Mouse (Mus musculus) forebrain, embryonic 16.5 days (tissue): Measurements from ENCODE around the gene Opn1sw. TPM values are rescaled to one million over a fixed set of nuclear protein-coding genes. Genes with fewer than 3 reads are reported as not detected.
"Not testable (repeated sequence)": the region's sequence is repeated elsewhere in the genome, so short reads cannot be mapped to it uniquely, and the experiment has no call there.

Experiments used
- ATAC-seq: fragments of 200-750 bp; cut with Nextera tagmentation; 2 replicates; pipeline ENCODE4 v1.8.0; 2017; ENCODE audit warnings: mild to moderate bottlenecking, moderate library complexity
- H3K27ac ChIP-seq: fragments of 300-500 bp; sonication (generic); 2 replicates; pipeline ENCODE4 v1.5.1; 2014; ENCODE audit warnings: low read length, control low read depth
- H3K27me3 ChIP-seq: fragments of 300-500 bp; sonication (generic); replicated peaks from 2 replicates; pipeline ENCODE4 v1.6.1; 2014; ENCODE audit warnings: low read length; ENCODE audit not compliant: control insufficient read depth, insufficient read depth
- H3K36me3 ChIP-seq: fragments of 300-500 bp; sonication (generic); 2 replicates; pipeline ENCODE4 v1.6.1; 2014; ENCODE audit not compliant: control insufficient read depth, insufficient read depth
- H3K4me1 ChIP-seq: fragments of 300-500 bp; sonication (generic); replicated peaks from 2 replicates; pipeline ENCODE4 v1.6.1; 2014; ENCODE audit warnings: low read length; ENCODE audit not compliant: control insufficient read depth, insufficient read depth
- H3K4me2 ChIP-seq: fragments of 300-500 bp; sonication (generic); 2 replicates; pipeline ENCODE4 v1.6.1; 2014; ENCODE audit warnings: mild to moderate bottlenecking, low read length, control low read depth
- H3K4me3 ChIP-seq: fragments of 300-500 bp; sonication (generic); replicated peaks from 2 replicates; pipeline ENCODE4 v1.5.1; 2014; ENCODE audit warnings: mild to moderate bottlenecking, low read length, control low read depth
- H3K9ac ChIP-seq: fragments of 300-500 bp; sonication (generic); replicated peaks from 2 replicates; pipeline ENCODE4 v1.6.1; 2014; ENCODE audit warnings: low read depth, low read length, control low read depth
- H3K9me3 ChIP-seq: fragments of 300-500 bp; sonication (generic); 2 replicates; pipeline ENCODE4 v1.6.1; 2016; ENCODE audit warnings: low read length; ENCODE audit not compliant: control insufficient read depth
- WGBS: fragments of 180-500 bp; shearing (Covaris S2); extraction: QIAGEN DNeasy Blood & Tissue Kit; methylation state at CpG from one replicate; pipeline ENCODE4 v1.1.7; 2014; 5-methylcytosine and 5-hydroxymethylcytosine counted together
- polyA plus RNA-seq: library from polyadenylated mRNA; unstranded; fragments of >200 nt; fragmentation: Nextera tagmentation; extraction: Ambion mirVana; gene quantifications from 2 replicates; pipeline ENCODE4 v1.2.1, GENCODE M21; 2015

Opn1sw gene
- polyA plus RNA-seq, 1 experiment from 2014 or later, result 0.41 TPM

- no peak for ATAC-seq
- Histone ChIP-seq H3K36me3 (peaks cover 9% of the 10 kb centered on the region), H3K27me3 (no peaks in the 10 kb centered on the region), H3K9ac (no peak overlapping the region), H3K4me1 (peaks cover 12% of the 10 kb centered on the region), H3K9me3 (no peaks in the 10 kb centered on the region), H3K4me2 (no peak overlapping the region), H3K4me3 (no peak overlapping the region), H3K27ac (no peak overlapping the region)
- WGBS, result 81% methylated on average over 3 of the region's 3 CpGs
Observed at GRCm38 (mm10) chr6:29359386-29359785, 28.9 kb downstream of the Opn1sw start.

GRCm38 (mm10) chr6:29352816-29353215 lies 35.5 kb downstream of the Opn1sw start:
- Histone ChIP-seq H3K36me3 (peaks cover 6% of the 10 kb centered on the region), H3K9ac (no peak overlapping the region), H3K4me1 (peaks cover 14% of the 10 kb centered on the region), H3K9me3 (no peaks in the 10 kb centered on the region), H3K27ac (no peak overlapping the region), H3K4me2 (no peak overlapping the region), H3K27me3 (no peaks in the 10 kb centered on the region), H3K4me3 (no peak overlapping the region)
- ATAC-seq, result no peak
- WGBS, result 61% methylated on average over 5 of the region's 5 CpGs

GRCm38 (mm10) chr6:29351613-29352012 lies 36.7 kb downstream of the Opn1sw start:
- Histone ChIP-seq H3K4me2 (no peak overlapping the region), H3K4me3 (no peak overlapping the region), H3K9ac (no peak overlapping the region), H3K27me3 (no peaks in the 10 kb centered on the region), H3K9me3 (no peaks in the 10 kb centered on the region), H3K27ac (no peak overlapping the region), H3K36me3 (no peaks in the 10 kb centered on the region), H3K4me1 (peaks cover 19% of the 10 kb centered on the region)
- no peak for ATAC-seq

GRCm38 (mm10) chr6:29348371-29348724 lies 39.9 kb downstream of the Opn1sw start:
- no peaks in the 10 kb centered on the region for H3K36me3 ChIP-seq
- ATAC-seq, result no peak
- H3K4me2 ChIP-seq, result peak overlapping the region; percentile 71
- peak overlapping the region; percentile 92 for H3K4me3 ChIP-seq
- H3K9ac ChIP-seq, result peak overlapping the region; percentile 86
- H3K4me1 ChIP-seq, result peaks cover 19% of the 10 kb centered on the region
- H3K27me3 ChIP-seq, result 0 out of 2 replicates have a peak, but pooled peaks cover under 1% of the 10 kb centered on the region
- under 1% methylated on average over 15 of the region's 15 CpGs for WGBS
- peak overlapping the region; percentile 74 for H3K27ac ChIP-seq
- no peaks in the 10 kb centered on the region for H3K9me3 ChIP-seq

- Histone ChIP-seq H3K4me1 (peaks cover 19% of the 10 kb centered on the region), H3K4me2 (peak within 1 kb of the TSS; percentile 77), H3K36me3 (no peaks in the 10 kb centered on the region), H3K27ac (peak within 1 kb of the TSS; percentile 87), H3K4me3 (peak within 1 kb of the TSS; percentile 92), H3K9me3 (no peaks in the 10 kb centered on the region), H3K9ac (peak within 1 kb of the TSS; percentile 86), H3K27me3 (0 out of 2 replicates have a peak, but pooled peaks cover 2% of the 10 kb centered on the region)
- peak; percentile 99 for ATAC-seq
- WGBS, result under 1% methylated on average over 55 of the region's 55 CpGs
Observed at GRCm38 (mm10) chr6:29347665-29348370, 40.5 kb downstream of the Opn1sw start, which contains the start of gene Calu. TSS of gene Calu (plus strand) at chr6:29348069.

- Histone ChIP-seq H3K4me3 (peak overlapping the region; percentile 92), H3K4me1 (peaks cover 19% of the 10 kb centered on the region), H3K9ac (peak overlapping the region; percentile 83), H3K27me3 (0 out of 2 replicates have a peak, but pooled peaks cover 2% of the 10 kb centered on the region), H3K27ac (peak overlapping the region; percentile 87), H3K9me3 (no peaks in the 10 kb centered on the region), H3K4me2 (peak overlapping the region; percentile 77), H3K36me3 (no peaks in the 10 kb centered on the region)
- WGBS, result 38% methylated on average over 7 of the region's 7 CpGs
- ATAC-seq, result no peak
Observed at GRCm38 (mm10) chr6:29347189-29347588, 41.1 kb downstream of the Opn1sw start.

GRCm38 (mm10) chr6:29346512-29346911 lies 41.8 kb downstream of the Opn1sw start:
- not testable (repeated sequence) for H3K4me2 ChIP-seq, H3K27ac ChIP-seq, H3K9ac ChIP-seq, H3K4me3 ChIP-seq, ATAC-seq, H3K9me3 ChIP-seq, H3K27me3 ChIP-seq, H3K36me3 ChIP-seq
- whole genome bisulfite sequencing, result 96% methylated on average over 2 of the region's 2 CpGs
- peaks cover 19% of the 10 kb centered on the region for H3K4me1 ChIP-seq

- 75% methylated on average over 4 of the region's 4 CpGs for WGBS
- no peak for ATAC-seq
Observed at GRCm38 (mm10) chr6:29329514-29329913, 58.8 kb downstream of the Opn1sw start.

GRCm38 (mm10) chr6:29326961-29327360 lies 61.3 kb downstream of the Opn1sw start:
- no peaks in the 10 kb centered on the region for H3K27me3 ChIP-seq
- no peaks in the 10 kb centered on the region for H3K9me3 ChIP-seq
- no peak overlapping the region for H3K27ac ChIP-seq
- no peak overlapping the region for H3K4me2 ChIP-seq
- 91% methylated on average over 9 of the region's 9 CpGs for WGBS
- H3K4me1 ChIP-seq, result no peaks in the 10 kb centered on the region
- ATAC-seq, result no peak
- no peak overlapping the region for H3K4me3 ChIP-seq
- H3K9ac ChIP-seq, result no peak overlapping the region
- no peaks in the 10 kb centered on the region for H3K36me3 ChIP-seq

More at GRCm38 (mm10) chr6:29329514-29329913, 58.8 kb downstream of the Opn1sw start:
- Histone ChIP-seq H3K36me3 (no peaks in the 10 kb centered on the region), H3K4me3 (no peak overlapping the region), H3K27ac (no peak overlapping the region), H3K27me3 (no peaks in the 10 kb centered on the region; the same call in 1 of the 2 replicates), H3K9ac (no peak overlapping the region), H3K9me3 (no peaks in the 10 kb centered on the region), H3K4me1 (no peaks in the 10 kb centered on the region), H3K4me2 (no peak overlapping the region)
